Mouse (Mus musculus): ENCODE measurements around the gene C5ar2. TPM values are rescaled to one million over a fixed set of nuclear protein-coding genes. Genes with fewer than 3 reads are reported as not detected.
"Not testable (repeated sequence)": the region's sequence is repeated elsewhere in the genome, so short reads cannot be mapped to it uniquely, and the experiment has no call there.

C5ar2 gene
- total RNA-seq, 1 experiment, result 0.13 TPM

GRCm38 (mm10) chr7:16272681-16273080, 28.7 kb upstream of the C5ar2 start:
- in situ Hi-C loops (cut with MboI; ENCODE audit: low sequenced_read_pairs in 2 of 2, unreplicated experiment in 2 of 2), result loop anchor here in 1 of 2 experiments (25.0 kb wide), 1 partner anchor 310 kb away; the partner anchor contains the start of gene Ehd2
- Histone ChIP-seq H3K4me3 (ENCODE audit: insufficient read depth in 1 of 2, low read depth in 1 of 2, low read length in 2 of 2, poor library complexity in 1 of 2, severe bottlenecking in 1 of 2) (peak overlapping the region; percentile 82 to 89), H3K36me3 (ENCODE audit: control insufficient read depth, insufficient read depth, low read length, poor library complexity, severe bottlenecking) (peaks cover 19% of the 10 kb centered on the region)

GRCm38 (mm10) chr7:16271139-16271538, 27.2 kb upstream of the C5ar2 start:
- in situ Hi-C loops (cut with MboI; ENCODE audit: low sequenced_read_pairs in 2 of 2, unreplicated experiment in 2 of 2), result loop anchor here in 1 of 2 experiments (25.0 kb wide), 1 partner anchor 309 kb away; the partner anchor contains the start of gene Ehd2
- Histone ChIP-seq H3K9ac (ENCODE audit: insufficient read depth, low read depth, low read length, poor library complexity, severe bottlenecking) (no peak overlapping the region), H3K4me3 (ENCODE audit: insufficient read depth in 1 of 2, low read depth in 1 of 2, low read length in 2 of 2, poor library complexity in 1 of 2, severe bottlenecking in 1 of 2) (no peak overlapping the region)

More at GRCm38 (mm10) chr7:16272681-16273080, 28.7 kb upstream of the C5ar2 start:
- no peak for DNase-seq (ENCODE audit: low read depth, low spot score)
- TF ChIP-seq ZC3H11A (IDR thresholded peaks at IDR 0.05; ENCODE audit: borderline replicate concordance, low read depth, low read length), result no peak
- 0 out of 2 replicates have a peak, but pooled peaks have one; percentile 9 for TF ChIP-seq HCFC1 (IDR thresholded peaks at IDR 0.05; ENCODE audit: borderline replicate concordance, insufficient read depth, low read length)
- H3K9me3 ChIP-seq (ENCODE audit: control insufficient read depth, insufficient read depth, low read depth, low read length), result no peaks in the 10 kb centered on the region
- peaks cover 0 to 4% of the 10 kb centered on the region in 2 experiments; a peak in 1 of 4 replicates for H3K4me1 ChIP-seq (ENCODE audit: control insufficient read depth in 2 of 2, insufficient read depth in 2 of 2, low read length in 2 of 2, poor library complexity in 1 of 2)
- peak overlapping the region; percentile 74 for H3K9ac ChIP-seq (ENCODE audit: insufficient read depth, low read depth, low read length, poor library complexity, severe bottlenecking)
- 0 out of 2 replicates have a peak overlapping the region, but pooled peaks have one; percentile 34 for H3K27ac ChIP-seq (ENCODE audit: insufficient read depth, low read depth, low read length, poor library complexity, severe bottlenecking)

GRCm38 (mm10) chr7:16266593-16266992, 22.6 kb upstream of the C5ar2 start:
- not testable (repeated sequence) for H3K9me3 ChIP-seq (ENCODE audit: control insufficient read depth, insufficient read depth, low read depth, low read length); H3K27ac ChIP-seq (ENCODE audit: insufficient read depth, low read depth, low read length, poor library complexity, severe bottlenecking); H3K4me1 ChIP-seq (ENCODE audit: control insufficient read depth in 2 of 2, insufficient read depth in 2 of 2, low read length in 2 of 2, poor library complexity in 1 of 2); H3K9ac ChIP-seq (ENCODE audit: insufficient read depth, low read depth, low read length, poor library complexity, severe bottlenecking); DNase-seq (ENCODE audit: low read depth, low spot score); H3K4me3 ChIP-seq (ENCODE audit: insufficient read depth in 1 of 2, low read depth in 1 of 2, low read length in 2 of 2, poor library complexity in 1 of 2, severe bottlenecking in 1 of 2); H3K36me3 ChIP-seq (ENCODE audit: control insufficient read depth, insufficient read depth, low read length, poor library complexity, severe bottlenecking)
- in situ Hi-C loops (cut with MboI; ENCODE audit: low sequenced_read_pairs in 2 of 2, unreplicated experiment in 2 of 2), result loop anchor here in 1 of 2 experiments (25.0 kb wide), 1 partner anchor 304 kb away; the partner anchor contains the start of gene Ehd2

More at GRCm38 (mm10) chr7:16271139-16271538, 27.2 kb upstream of the C5ar2 start:
- no peak for DNase-seq (ENCODE audit: low read depth, low spot score)
- no peak overlapping the region for H3K27ac ChIP-seq (ENCODE audit: insufficient read depth, low read depth, low read length, poor library complexity, severe bottlenecking)
- TF ChIP-seq MAFK (IDR thresholded peaks at IDR 0.05; ENCODE audit: insufficient read depth, low read depth, low read length) (no peak), ZC3H11A (IDR thresholded peaks at IDR 0.05; ENCODE audit: borderline replicate concordance, low read depth, low read length) (no peak)
- H3K9me3 ChIP-seq (ENCODE audit: control insufficient read depth, insufficient read depth, low read depth, low read length), result no peaks in the 10 kb centered on the region
- peaks cover 12% of the 10 kb centered on the region for H3K36me3 ChIP-seq (ENCODE audit: control insufficient read depth, insufficient read depth, low read length, poor library complexity, severe bottlenecking)
- peaks cover 0 to 4% of the 10 kb centered on the region in 2 experiments; a peak in 1 of 4 replicates for H3K4me1 ChIP-seq (ENCODE audit: control insufficient read depth in 2 of 2, insufficient read depth in 2 of 2, low read length in 2 of 2, poor library complexity in 1 of 2)

GRCm38 (mm10) chr7:16265856-16266255, 21.9 kb upstream of the C5ar2 start:
- H3K4me3 ChIP-seq (ENCODE audit: insufficient read depth in 1 of 2, low read depth in 1 of 2, low read length in 2 of 2, poor library complexity in 1 of 2, severe bottlenecking in 1 of 2), result no peak overlapping the region

GRCm38 (mm10) chr7:16263843-16264242, 19.9 kb upstream of the C5ar2 start:
- no peaks in the 10 kb centered on the region for H3K36me3 ChIP-seq (ENCODE audit: control insufficient read depth, insufficient read depth, low read length, poor library complexity, severe bottlenecking)

More at GRCm38 (mm10) chr7:16265856-16266255, 21.9 kb upstream of the C5ar2 start:
- in situ Hi-C loops (cut with MboI; ENCODE audit: low sequenced_read_pairs in 2 of 2, unreplicated experiment in 2 of 2), result loop anchor here in 1 of 2 experiments (25.0 kb wide), 1 partner anchor 304 kb away; the partner anchor contains the start of gene Ehd2
- no peaks in the 10 kb centered on the region for H3K9me3 ChIP-seq (ENCODE audit: control insufficient read depth, insufficient read depth, low read depth, low read length)
- H3K27ac ChIP-seq (ENCODE audit: insufficient read depth, low read depth, low read length, poor library complexity, severe bottlenecking), result no peak overlapping the region
- no peaks in the 10 kb centered on the region for H3K36me3 ChIP-seq (ENCODE audit: control insufficient read depth, insufficient read depth, low read length, poor library complexity, severe bottlenecking)
- no peak overlapping the region for H3K9ac ChIP-seq (ENCODE audit: insufficient read depth, low read depth, low read length, poor library complexity, severe bottlenecking)
- no peak for DNase-seq (ENCODE audit: low read depth, low spot score)
- no peak for TF ChIP-seq MAFK (IDR thresholded peaks at IDR 0.05; ENCODE audit: insufficient read depth, low read depth, low read length)
- no peak for TF ChIP-seq HCFC1 (IDR thresholded peaks at IDR 0.05; ENCODE audit: borderline replicate concordance, insufficient read depth, low read length)
- TF ChIP-seq ZNF384 (IDR thresholded peaks at IDR 0.05; ENCODE audit: low read depth, low read length), result no peak
- no peak for TF ChIP-seq CHD2 (IDR thresholded peaks at IDR 0.05; ENCODE audit: low read depth, low read length)
- TF ChIP-seq ZC3H11A (IDR thresholded peaks at IDR 0.05; ENCODE audit: borderline replicate concordance, low read depth, low read length), result no peak
- H3K4me1 ChIP-seq (ENCODE audit: control insufficient read depth in 2 of 2, insufficient read depth in 2 of 2, low read length in 2 of 2, poor library complexity in 1 of 2), result no peaks in the 10 kb centered on the region

More at GRCm38 (mm10) chr7:16263843-16264242, 19.9 kb upstream of the C5ar2 start:
- H3K9ac ChIP-seq (ENCODE audit: insufficient read depth, low read depth, low read length, poor library complexity, severe bottlenecking), result no peak overlapping the region
- no peak for DNase-seq (ENCODE audit: low read depth, low spot score)
- no peak for TF ChIP-seq ZC3H11A (IDR thresholded peaks at IDR 0.05; ENCODE audit: borderline replicate concordance, low read depth, low read length)
- no peak for TF ChIP-seq MAFK (IDR thresholded peaks at IDR 0.05; ENCODE audit: insufficient read depth, low read depth, low read length)
- TF ChIP-seq ZNF384 (IDR thresholded peaks at IDR 0.05; ENCODE audit: low read depth, low read length), result no peak
- no peak for TF ChIP-seq HCFC1 (IDR thresholded peaks at IDR 0.05; ENCODE audit: borderline replicate concordance, insufficient read depth, low read length)
- no peak for TF ChIP-seq CHD2 (IDR thresholded peaks at IDR 0.05; ENCODE audit: low read depth, low read length)
- H3K4me1 ChIP-seq (ENCODE audit: control insufficient read depth in 2 of 2, insufficient read depth in 2 of 2, low read length in 2 of 2, poor library complexity in 1 of 2), result no peaks in the 10 kb centered on the region
- H3K4me3 ChIP-seq (ENCODE audit: insufficient read depth in 1 of 2, low read depth in 1 of 2, low read length in 2 of 2, poor library complexity in 1 of 2, severe bottlenecking in 1 of 2), result no peak overlapping the region
- H3K27ac ChIP-seq (ENCODE audit: insufficient read depth, low read depth, low read length, poor library complexity, severe bottlenecking), result no peak overlapping the region
- no peaks in the 10 kb centered on the region for H3K9me3 ChIP-seq (ENCODE audit: control insufficient read depth, insufficient read depth, low read depth, low read length)
- in situ Hi-C loops (cut with MboI; ENCODE audit: low sequenced_read_pairs in 2 of 2, unreplicated experiment in 2 of 2), result loop anchor here in 1 of 2 experiments (25.0 kb wide), 1 partner anchor 302 kb away; the partner anchor contains the start of gene Ehd2
